Mouse (Mus musculus) midbrain, postnatal 0 days (tissue): ENCODE measurements around the gene Foxp2. TPM values are rescaled to one million over a fixed set of nuclear protein-coding genes. Genes with fewer than 3 reads are reported as not detected.

Experiments
- ATAC-seq: fragments of 200-750 bp; cut with Nextera tagmentation; 2 replicates; pipeline ENCODE4 v1.8.0; 2017; ENCODE audit warnings: moderate number of reproducible peaks, mild to moderate bottlenecking, moderate TSS enrichment, moderate library complexity; ENCODE audit not compliant: low FRiP score
- DNase-seq: peaks from one replicate; pipeline ENCODE4 v3.0.0-alpha.2; 2015; ENCODE audit warnings: low spot score
- H3K27ac ChIP-seq: fragments of 300-500 bp; sonication (generic); 2 replicates; pipeline ENCODE4 v1.5.1; 2014; ENCODE audit warnings: low read depth, mild to moderate bottlenecking, low read length, mixed read lengths
- H3K27me3 ChIP-seq: fragments of 300-500 bp; sonication (generic); 2 replicates; pipeline ENCODE4 v1.6.1; 2014; ENCODE audit warnings: low read length, control low read depth, mixed read lengths; ENCODE audit not compliant: insufficient read depth
- H3K36me3 ChIP-seq: fragments of 300-500 bp; sonication (generic); 2 replicates; pipeline ENCODE4 v1.6.1; 2014; ENCODE audit warnings: low read length, control low read depth, mixed read lengths; ENCODE audit not compliant: insufficient read depth
- H3K4me1 ChIP-seq: fragments of 300-500 bp; sonication (generic); 2 replicates; pipeline ENCODE4 v1.6.1; 2014; ENCODE audit warnings: mild to moderate bottlenecking, control low read depth, antibody characterized with exemption, low read length, mixed read lengths; ENCODE audit not compliant: insufficient read depth
- H3K4me2 ChIP-seq: fragments of 300-500 bp; sonication (generic); 2 replicates; pipeline ENCODE4 v1.6.1; 2014; ENCODE audit warnings: low read depth, mild to moderate bottlenecking, low read length, mixed read lengths; ENCODE audit not compliant: poor library complexity, severe bottlenecking
- H3K4me3 ChIP-seq: fragments of 300-500 bp; sonication (generic); 2 replicates; pipeline ENCODE4 v1.5.1; 2014; ENCODE audit warnings: low read depth, mild to moderate bottlenecking, low read length, moderate library complexity
- H3K9ac ChIP-seq: fragments of 300-500 bp; sonication (generic); replicated peaks from 2 replicates; pipeline ENCODE4 v1.6.1; 2014; ENCODE audit warnings: mild to moderate bottlenecking, low read length, moderate library complexity, mixed read lengths; ENCODE audit not compliant: poor library complexity, severe bottlenecking
- H3K9me3 ChIP-seq: fragments of 300-500 bp; sonication (generic); 2 replicates; pipeline ENCODE4 v1.6.1; 2016; ENCODE audit warnings: low read length, control low read depth
- CTCF ChIP-seq: IDR thresholded peaks from 2 replicates; pipeline ENCODE4 v1.5.1; 2016; ENCODE audit warnings: antibody characterized with exemption, mild to moderate bottlenecking
- WGBS: fragments of 180-500 bp; shearing (Covaris S2); extraction: QIAGEN DNeasy Blood & Tissue Kit; methylation state at CpG from one replicate; pipeline ENCODE4 v1.1.7; 2014; 5-methylcytosine and 5-hydroxymethylcytosine counted together
- polyA plus RNA-seq: library from polyadenylated mRNA; unstranded; fragments of >200 nt; fragmentation: Nextera tagmentation; extraction: Ambion mirVana; gene quantifications from 2 replicates; pipeline ENCODE4 v1.2.1, GENCODE M21; 2015
- total RNA-seq: library from RNA; depleted of rRNA; stranded (reverse); fragments of >200 nt; gene quantifications from 2 replicates; pipeline ENCODE4 v1.2.3, GENCODE M21; 2014

Gene Foxp2
- total and polyA plus RNA-seq, 2 experiments from 2014 or later, result 71.4 to 103 TPM

DNA sequence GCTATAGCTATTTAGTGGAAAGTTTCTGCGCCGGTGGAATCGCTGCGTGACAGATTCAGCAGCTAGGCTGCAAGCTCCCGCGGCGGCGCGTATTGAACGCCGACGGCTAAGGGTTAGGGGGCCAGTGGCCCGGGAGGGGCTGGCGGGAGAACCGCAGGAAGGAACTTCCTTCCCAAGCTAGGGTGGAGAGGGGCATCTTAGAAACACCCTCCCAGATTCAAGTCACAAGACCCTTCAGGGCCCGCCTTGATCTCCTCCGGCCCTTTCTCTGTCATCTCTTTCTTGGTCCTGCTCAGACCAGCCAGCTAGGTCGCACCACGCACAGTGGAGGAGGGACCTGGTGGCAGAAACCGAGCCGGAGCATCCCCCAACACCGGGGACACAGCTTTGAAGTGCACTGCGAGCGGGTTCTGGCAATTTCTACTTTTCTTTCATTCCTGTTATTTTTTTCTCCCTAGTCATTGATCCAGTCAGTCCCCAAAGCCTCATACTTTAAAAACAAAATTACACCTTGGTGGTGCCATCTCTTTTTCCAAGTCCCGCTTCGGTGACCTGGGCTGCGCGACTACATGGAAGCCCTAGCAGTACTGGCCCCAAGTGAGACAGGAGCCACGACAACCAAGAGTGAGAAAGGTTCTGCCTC lies 1.1 kb upstream of the Foxp2 start:
- Histone ChIP-seq H3K9ac (peak overlapping the region; percentile 65), H3K27ac (peak overlapping the region; percentile 65), H3K36me3 (no peaks in the 10 kb centered on the region), H3K9me3 (no peaks in the 10 kb centered on the region), H3K27me3 (0 out of 2 replicates have a peak, but pooled peaks cover 7% of the 10 kb centered on the region), H3K4me1 (no peaks in the 10 kb centered on the region; the same call in 1 of the 2 replicates), H3K4me2 (peak overlapping the region; percentile 95), H3K4me3 (peak overlapping the region; percentile 60)
- peak; percentile 14 for DNase-seq
- 2% methylated on average over 29 of the region's 29 CpGs for WGBS
- TF ChIP-seq CTCF, result no peak
- ATAC-seq, result peak; percentile 35; the same call in 1 of the 2 replicates

- peak overlapping the region; percentile 60 for H3K4me3 ChIP-seq
- peak overlapping the region; percentile 95 for H3K4me2 ChIP-seq
- ATAC-seq (peak; percentile 79), DNase-seq (peak; percentile 82)
- H3K9me3 ChIP-seq, result no peaks in the 10 kb centered on the region
- 0 out of 2 replicates have a peak, but pooled peaks cover 7% of the 10 kb centered on the region for H3K27me3 ChIP-seq
- no peaks in the 10 kb centered on the region; the same call in 1 of the 2 replicates for H3K4me1 ChIP-seq
- no peak for TF ChIP-seq CTCF
- peak overlapping the region; percentile 65 for H3K27ac ChIP-seq
- H3K36me3 ChIP-seq, result no peaks in the 10 kb centered on the region
- peak overlapping the region; percentile 65 for H3K9ac ChIP-seq
- under 1% methylated on average over 20 of the region's 20 CpGs for WGBS
These were observed 549 bp upstream of the Foxp2 start for GRCm38 (mm10) chr6:14900579-14901021.

DNA sequence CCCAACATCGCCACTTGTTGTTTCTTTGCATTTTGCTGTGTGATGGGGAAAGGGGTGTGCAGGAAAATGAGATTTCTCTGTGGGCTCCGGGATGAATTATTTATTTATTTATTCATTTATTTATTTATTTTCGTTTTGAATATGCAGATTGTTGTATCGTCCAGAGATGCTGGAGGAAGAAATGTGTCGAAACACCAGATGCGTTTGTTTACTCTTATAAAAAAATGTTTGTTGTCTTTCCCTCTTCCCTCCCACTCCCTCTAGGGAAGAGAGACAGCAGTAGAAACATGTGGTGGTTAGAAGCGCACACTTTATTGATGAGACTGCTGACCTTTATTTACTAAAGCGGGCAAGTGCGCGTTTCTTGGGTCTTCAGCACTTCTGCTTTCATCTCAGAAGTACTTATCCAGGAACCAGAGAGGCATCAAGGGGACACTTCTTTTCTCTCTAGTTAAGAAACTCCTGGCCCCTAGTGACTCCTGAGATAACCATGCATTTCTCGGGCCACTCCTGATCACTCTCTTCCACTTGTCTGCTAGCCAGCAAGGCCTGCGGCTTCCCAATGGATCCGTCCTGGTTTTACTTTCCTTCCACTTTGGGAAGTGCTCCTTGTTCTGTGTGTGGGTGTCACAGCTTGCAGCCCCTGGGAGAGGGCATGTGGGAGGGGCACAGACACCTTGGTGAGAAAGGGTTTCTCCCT lies 972 bp downstream of the Foxp2 start:
- 4% methylated on average over 13 of the region's 13 CpGs for WGBS
- Histone ChIP-seq H3K9me3 (no peaks in the 10 kb centered on the region), H3K4me1 (no peaks in the 10 kb centered on the region; the same call in 1 of the 2 replicates), H3K4me2 (peak overlapping the region; percentile 95), H3K36me3 (no peaks in the 10 kb centered on the region), H3K9ac (peak overlapping the region; percentile 65), H3K4me3 (peak overlapping the region; percentile 60), H3K27me3 (0 out of 2 replicates have a peak, but pooled peaks cover 7% of the 10 kb centered on the region), H3K27ac (peak overlapping the region; percentile 48; the same call in 1 of the 2 replicates)
- DNase-seq, result no peak
- no peak for ATAC-seq
- TF ChIP-seq CTCF, result no peak

DNA sequence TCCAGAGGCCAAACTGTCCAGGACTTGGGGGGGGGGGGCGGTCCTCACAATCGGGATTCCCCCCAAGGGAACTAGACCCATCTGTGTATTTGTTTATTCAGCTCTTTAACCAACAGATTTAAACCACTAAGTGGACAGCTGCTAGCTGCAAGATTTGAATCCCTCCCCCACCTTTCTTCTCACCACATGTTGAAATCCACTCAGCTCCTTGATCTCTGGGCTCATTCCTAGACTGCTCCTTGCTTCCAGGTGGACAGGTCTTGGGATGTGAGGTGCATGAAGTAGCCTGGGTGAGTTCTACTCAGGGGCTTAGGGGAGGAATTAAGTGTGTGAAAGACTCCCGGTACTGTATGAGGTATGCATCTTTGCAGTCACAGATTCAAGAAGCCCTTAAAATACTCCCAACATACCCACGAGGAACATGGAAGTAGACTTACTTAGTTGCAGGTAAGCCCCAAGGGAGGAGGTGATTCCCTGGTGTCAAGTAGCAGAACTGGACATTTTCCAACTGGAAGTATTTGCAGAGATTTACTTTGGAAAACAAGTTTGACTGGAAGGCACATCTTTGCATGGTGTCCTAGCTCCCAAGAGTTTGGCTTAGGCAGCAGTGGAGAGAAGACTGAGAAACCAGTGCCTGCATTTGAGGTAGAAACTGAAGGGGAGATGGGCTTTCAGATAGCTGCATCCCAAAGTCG lies 2.3 kb downstream of the Foxp2 start:
- Histone ChIP-seq H3K9ac (no peak overlapping the region), H3K4me3 (peak overlapping the region; percentile 60; the same call in 1 of the 2 replicates)
- no peak for TF ChIP-seq CTCF

DNA sequence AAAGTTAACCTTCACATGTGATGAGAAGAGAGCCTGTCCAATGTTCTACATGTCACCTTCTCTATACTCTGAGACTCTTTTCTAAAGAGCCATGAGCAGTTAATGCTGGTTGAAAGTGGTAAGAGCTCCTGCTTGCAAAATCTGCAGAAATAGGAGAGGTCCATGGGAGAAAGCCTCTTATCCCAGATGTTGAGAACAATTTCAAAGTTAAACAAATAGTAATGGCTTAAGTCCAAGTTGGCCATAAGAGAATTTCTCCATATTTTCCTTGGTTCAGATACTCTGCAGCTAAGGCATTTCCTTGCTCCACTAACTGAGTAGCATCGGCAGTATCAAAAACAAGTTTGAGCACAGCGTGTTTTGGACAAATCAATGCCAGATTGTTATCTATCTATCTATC lies 13.9 kb downstream of the Foxp2 start:
- 95% methylated on average over 2 of the region's 2 CpGs for WGBS
- TF ChIP-seq CTCF, result no peak
- DNase-seq, result no peak
- no peak overlapping the region for H3K9ac ChIP-seq
- no peaks in the 10 kb centered on the region for H3K9me3 ChIP-seq
- H3K27me3 ChIP-seq, result no peaks in the 10 kb centered on the region
- ATAC-seq, result no peak
- H3K27ac ChIP-seq, result no peak overlapping the region
- H3K36me3 ChIP-seq, result no peaks in the 10 kb centered on the region
- no peaks in the 10 kb centered on the region for H3K4me1 ChIP-seq
- no peak overlapping the region for H3K4me3 ChIP-seq
- H3K4me2 ChIP-seq, result no peak overlapping the region

More for the DNA sequence above, 2.3 kb downstream of the Foxp2 start:
- Histone ChIP-seq H3K9me3 (no peaks in the 10 kb centered on the region), H3K4me2 (peak overlapping the region; percentile 95), H3K27ac (no peak overlapping the region), H3K36me3 (no peaks in the 10 kb centered on the region), H3K27me3 (0 out of 2 replicates have a peak, but pooled peaks cover 5% of the 10 kb centered on the region), H3K4me1 (no peaks in the 10 kb centered on the region; the same call in 1 of the 2 replicates)
- DNase-seq (no peak), ATAC-seq (no peak)
- 45% methylated on average over 5 of the region's 5 CpGs for WGBS
